Mouse (Mus musculus): Measurements from ENCODE around the gene Tgoln1. TPM values are rescaled to one million over a fixed set of nuclear protein-coding genes. Genes with fewer than 3 reads are reported as not detected.

Gene Tgoln1
- polyA plus RNA-seq, 1 experiment from 2014 or later = 39.6 TPM

Other genes with a start within 250 kb of the Tgoln1 start
- 32.1 and 38.4 TPM in 2 replicates for gene Vamp5, start 236.5 kb downstream of the Tgoln1 start, polyA plus RNA-seq (2014; fragmentation: Nextera tagmentation; extraction: Ambion mirVana)
- gene Vamp8, start 226.3 kb downstream of the Tgoln1 start, polyA plus RNA-seq (2014; fragmentation: Nextera tagmentation; extraction: Ambion mirVana) = 114 and 143 TPM in 2 replicates
- 10.3 and 24.7 TPM in 2 replicates for gene Ggcx, start 202.7 kb downstream of the Tgoln1 start, polyA plus RNA-seq (2014; fragmentation: Nextera tagmentation; extraction: Ambion mirVana)
- gene Mat2a, start 177.4 kb downstream of the Tgoln1 start, polyA plus RNA-seq (2014; fragmentation: Nextera tagmentation; extraction: Ambion mirVana) = 322 and 463 TPM in 2 replicates
- gene Sh2d6, start 95.3 kb downstream of the Tgoln1 start, polyA plus RNA-seq (2014; fragmentation: Nextera tagmentation; extraction: Ambion mirVana) = not detected in 2 replicates
- 63.8 and 66.6 TPM in 2 replicates for gene Capg, start 72.6 kb downstream of the Tgoln1 start, polyA plus RNA-seq (2014; fragmentation: Nextera tagmentation; extraction: Ambion mirVana)
- gene Elmod3, start 18.6 kb downstream of the Tgoln1 start, polyA plus RNA-seq (2014; fragmentation: Nextera tagmentation; extraction: Ambion mirVana) = 10.4 and 15.0 TPM in 2 replicates
- gene Retsat, start 18.5 kb downstream of the Tgoln1 start, polyA plus RNA-seq (2014; fragmentation: Nextera tagmentation; extraction: Ambion mirVana) = 14.7 and 20.1 TPM in 2 replicates
- gene Tcf7l1, start 172.3 kb upstream of the Tgoln1 start, polyA plus RNA-seq (2014; fragmentation: Nextera tagmentation; extraction: Ambion mirVana) = 38.7 and 48.8 TPM in 2 replicates